Mouse (Mus musculus): Measurements from ENCODE around the gene Olfr1224-ps1.
"Not testable (repeated sequence)": the region's sequence is repeated elsewhere in the genome, so short reads cannot be mapped to it uniquely, and the experiment has no call there.

Gene Olfr1224-ps1

GRCm38 (mm10) chr2:89163991-89164390 is at the start of gene Olfr1224-ps1:
Gene Olfr1224-ps1, minus strand, starts transcription at chr2:89164091.
- DNase-seq (ENCODE audit: low spot score in 2 of 2): not testable (repeated sequence)

GRCm38 (mm10) chr2:89199948-89200347 is 36.1 kb upstream of the Olfr1224-ps1 start, which contains the start of gene Olfr1226:
Gene Olfr1226, minus strand, starts transcription at chr2:89200048.
- no peak for DNase-seq (ENCODE audit: low spot score in 2 of 2)

- no peak for DNase-seq (ENCODE audit: low spot score in 2 of 2)
Observed at GRCm38 (mm10) chr2:89196325-89196982, 32.6 kb upstream of the Olfr1224-ps1 start.

- no peak for DNase-seq (ENCODE audit: low spot score in 2 of 2)
Observed at GRCm38 (mm10) chr2:89174569-89174968, 10.7 kb upstream of the Olfr1224-ps1 start, which contains the start of gene Olfr1225. Gene Olfr1225, minus strand, starts transcription at chr2:89174669.

GRCm38 (mm10) chr2:89164711-89165110 is 820 bp upstream of the Olfr1224-ps1 start:
- not testable (repeated sequence) for DNase-seq (ENCODE audit: low spot score in 2 of 2)

- DNase-seq (ENCODE audit: low spot score in 2 of 2): no peak
Observed at GRCm38 (mm10) chr2:89151460-89151859, 12.4 kb downstream of the Olfr1224-ps1 start, which contains the start of gene Olfr1223. Gene Olfr1223, minus strand, starts transcription at chr2:89151560.

GRCm38 (mm10) chr2:89132954-89133353 is 30.9 kb downstream of the Olfr1224-ps1 start, which contains the start of gene Olfr1222:
Gene Olfr1222, minus strand, starts transcription at chr2:89133054.
- no peak for DNase-seq (ENCODE audit: low spot score in 2 of 2)

GRCm38 (mm10) chr2:89117183-89117582 is 46.7 kb downstream of the Olfr1224-ps1 start, which contains the start of gene Olfr1221:
Gene Olfr1221, minus strand, starts transcription at chr2:89117283.
- DNase-seq (ENCODE audit: low spot score in 2 of 2): no peak

GRCm38 (mm10) chr2:89106735-89107134 is 57.2 kb downstream of the Olfr1224-ps1 start, which contains the start of gene Olfr1220:
Gene Olfr1220, minus strand, starts transcription at chr2:89106835.
- DNase-seq (ENCODE audit: low spot score in 2 of 2): no peak

GRCm38 (mm10) chr2:89105651-89106050 is 58.2 kb downstream of the Olfr1224-ps1 start:
- DNase-seq (ENCODE audit: low spot score in 2 of 2): no peak

Data from spleen, postnatal 14 days (tissue).